Mouse (Mus musculus): ENCODE results near the gene Rin2. TPM values are rescaled to one million over a fixed set of nuclear protein-coding genes. Genes with fewer than 3 reads are reported as not detected.

Gene Rin2
- polyA plus RNA-seq, 1 experiment from 2014 or later = 9.9 TPM

- H3K27ac ChIP-seq (ENCODE audit: low read length) = no peak overlapping the region
- H3K4me1 ChIP-seq (replicated peaks; ENCODE audit: control insufficient read depth, insufficient read depth, low read length) = no peaks in the 10 kb centered on the region
- H3K27me3 ChIP-seq (replicated peaks; ENCODE audit: control insufficient read depth, insufficient read depth, low read length) = no peaks in the 10 kb centered on the region
- no peaks in the 10 kb centered on the region for H3K36me3 ChIP-seq (ENCODE audit: control insufficient read depth, insufficient read depth)
- H3K9ac ChIP-seq (replicated peaks; ENCODE audit: low read depth, low read length) = no peak overlapping the region
- WGBS = 77% methylated on average over 7 of the region's 7 CpGs
- H3K9me3 ChIP-seq (ENCODE audit: control insufficient read depth, low read length) = no peaks in the 10 kb centered on the region
- ATAC-seq = no peak
- no peak overlapping the region for H3K4me2 ChIP-seq (ENCODE audit: low read length)
- no peak overlapping the region for H3K4me3 ChIP-seq (replicated peaks; ENCODE audit: low read length)
Observed at GRCm38 (mm10) chr2:145663899-145664298, 11.1 kb upstream of the Rin2 start.

- Histone ChIP-seq H3K27ac (ENCODE audit: low read length) (no peak overlapping the region), H3K36me3 (ENCODE audit: control insufficient read depth, insufficient read depth) (no peaks in the 10 kb centered on the region), H3K9me3 (ENCODE audit: control insufficient read depth, low read length) (no peaks in the 10 kb centered on the region), H3K27me3 (replicated peaks; ENCODE audit: control insufficient read depth, insufficient read depth, low read length) (no peaks in the 10 kb centered on the region), H3K4me1 (replicated peaks; ENCODE audit: control insufficient read depth, insufficient read depth, low read length) (no peaks in the 10 kb centered on the region), H3K4me3 (replicated peaks; ENCODE audit: low read length) (no peak overlapping the region), H3K4me2 (ENCODE audit: low read length) (no peak overlapping the region), H3K9ac (replicated peaks; ENCODE audit: low read depth, low read length) (no peak overlapping the region)
- ATAC-seq = no peak
- WGBS = 92% methylated on average over 2 of the region's 2 CpGs
Observed at GRCm38 (mm10) chr2:145664311-145664710, 10.7 kb upstream of the Rin2 start.

- H3K4me1 ChIP-seq (replicated peaks; ENCODE audit: control insufficient read depth, insufficient read depth, low read length) = no peaks in the 10 kb centered on the region
- H3K4me2 ChIP-seq (ENCODE audit: low read length) = no peak overlapping the region
- no peak for ATAC-seq
- no peaks in the 10 kb centered on the region for H3K36me3 ChIP-seq (ENCODE audit: control insufficient read depth, insufficient read depth)
- H3K27ac ChIP-seq (ENCODE audit: low read length) = no peak overlapping the region
- H3K9me3 ChIP-seq (ENCODE audit: control insufficient read depth, low read length) = no peaks in the 10 kb centered on the region
- H3K9ac ChIP-seq (replicated peaks; ENCODE audit: low read depth, low read length) = no peak overlapping the region
- WGBS = 89% methylated on average over 4 of the region's 4 CpGs
- H3K27me3 ChIP-seq (replicated peaks; ENCODE audit: control insufficient read depth, insufficient read depth, low read length) = no peaks in the 10 kb centered on the region
- H3K4me3 ChIP-seq (replicated peaks; ENCODE audit: low read length) = no peak overlapping the region
Observed at GRCm38 (mm10) chr2:145668135-145668534, 6.9 kb upstream of the Rin2 start.

- Histone ChIP-seq H3K27ac (ENCODE audit: low read length) (no peak overlapping the region), H3K9me3 (ENCODE audit: control insufficient read depth, low read length) (no peaks in the 10 kb centered on the region), H3K4me1 (replicated peaks; ENCODE audit: control insufficient read depth, insufficient read depth, low read length) (peaks cover 9% of the 10 kb centered on the region), H3K4me2 (ENCODE audit: low read length) (no peak overlapping the region), H3K4me3 (replicated peaks; ENCODE audit: low read length) (no peak overlapping the region), H3K27me3 (replicated peaks; ENCODE audit: control insufficient read depth, insufficient read depth, low read length) (no peaks in the 10 kb centered on the region), H3K9ac (replicated peaks; ENCODE audit: low read depth, low read length) (no peak overlapping the region), H3K36me3 (ENCODE audit: control insufficient read depth, insufficient read depth) (no peaks in the 10 kb centered on the region)
- WGBS = 82% methylated on average over 4 of the region's 4 CpGs
- ATAC-seq = no peak
Observed at GRCm38 (mm10) chr2:145670131-145670530, 4.9 kb upstream of the Rin2 start.

GRCm38 (mm10) chr2:145674496-145675141 is 396 bp upstream of the Rin2 start:
- Histone ChIP-seq H3K27ac (ENCODE audit: low read length) (no peak overlapping the region), H3K36me3 (ENCODE audit: control insufficient read depth, insufficient read depth) (no peaks in the 10 kb centered on the region), H3K4me1 (replicated peaks; ENCODE audit: control insufficient read depth, insufficient read depth, low read length) (peaks cover 17% of the 10 kb centered on the region), H3K27me3 (replicated peaks; ENCODE audit: control insufficient read depth, insufficient read depth, low read length) (no peaks in the 10 kb centered on the region), H3K9ac (replicated peaks; ENCODE audit: low read depth, low read length) (peak overlapping the region; percentile 63), H3K4me3 (replicated peaks; ENCODE audit: low read length) (peak overlapping the region; percentile 71), H3K4me2 (ENCODE audit: low read length) (peak overlapping the region; percentile 96), H3K9me3 (ENCODE audit: control insufficient read depth, low read length) (peaks cover 2% of the 10 kb centered on the region)
- WGBS = 3% methylated on average over 23 of the region's 23 CpGs
- ATAC-seq = peak; percentile 31

GRCm38 (mm10) chr2:145675756-145676543 is 935 bp downstream of the Rin2 start:
- H3K4me2 ChIP-seq (ENCODE audit: low read length) = peak overlapping the region; percentile 96
- peak overlapping the region; percentile 2; the same call in 1 of the 2 replicates for H3K27ac ChIP-seq (ENCODE audit: low read length)
- no peaks in the 10 kb centered on the region for H3K36me3 ChIP-seq (ENCODE audit: control insufficient read depth, insufficient read depth)
- no peaks in the 10 kb centered on the region for H3K27me3 ChIP-seq (replicated peaks; ENCODE audit: control insufficient read depth, insufficient read depth, low read length)
- H3K9me3 ChIP-seq (ENCODE audit: control insufficient read depth, low read length) = peaks cover 2% of the 10 kb centered on the region
- 10% methylated on average over 27 of the region's 27 CpGs for WGBS
- peak overlapping the region; percentile 71 for H3K4me3 ChIP-seq (replicated peaks; ENCODE audit: low read length)
- peak overlapping the region; percentile 63 for H3K9ac ChIP-seq (replicated peaks; ENCODE audit: low read depth, low read length)
- peak; percentile 59 for ATAC-seq
- peaks cover 17% of the 10 kb centered on the region for H3K4me1 ChIP-seq (replicated peaks; ENCODE audit: control insufficient read depth, insufficient read depth, low read length)

GRCm38 (mm10) chr2:145676544-145676925 is 1.5 kb downstream of the Rin2 start:
- no peak for ATAC-seq
- H3K4me1 ChIP-seq (replicated peaks; ENCODE audit: control insufficient read depth, insufficient read depth, low read length) = peaks cover 17% of the 10 kb centered on the region
- H3K27me3 ChIP-seq (replicated peaks; ENCODE audit: control insufficient read depth, insufficient read depth, low read length) = no peaks in the 10 kb centered on the region
- H3K4me3 ChIP-seq (replicated peaks; ENCODE audit: low read length) = no peak overlapping the region; the same call in 1 of the 2 replicates
- peaks cover 2% of the 10 kb centered on the region for H3K9me3 ChIP-seq (ENCODE audit: control insufficient read depth, low read length)
- no peak overlapping the region for H3K4me2 ChIP-seq (ENCODE audit: low read length)
- H3K27ac ChIP-seq (ENCODE audit: low read length) = no peak overlapping the region
- H3K36me3 ChIP-seq (ENCODE audit: control insufficient read depth, insufficient read depth) = no peaks in the 10 kb centered on the region
- no peak overlapping the region for H3K9ac ChIP-seq (replicated peaks; ENCODE audit: low read depth, low read length)
- 68% methylated on average over 3 of the region's 3 CpGs for WGBS

GRCm38 (mm10) chr2:145676936-145677335 is 1.9 kb downstream of the Rin2 start:
- no peak for ATAC-seq
- H3K4me3 ChIP-seq (replicated peaks; ENCODE audit: low read length) = no peak overlapping the region
- WGBS = 88% methylated on average over 2 of the region's 2 CpGs
- no peak overlapping the region for H3K27ac ChIP-seq (ENCODE audit: low read length)
- H3K9ac ChIP-seq (replicated peaks; ENCODE audit: low read depth, low read length) = no peak overlapping the region
- H3K9me3 ChIP-seq (ENCODE audit: control insufficient read depth, low read length) = peaks cover 2% of the 10 kb centered on the region
- no peaks in the 10 kb centered on the region for H3K36me3 ChIP-seq (ENCODE audit: control insufficient read depth, insufficient read depth)
- H3K4me2 ChIP-seq (ENCODE audit: low read length) = no peak overlapping the region
- H3K4me1 ChIP-seq (replicated peaks; ENCODE audit: control insufficient read depth, insufficient read depth, low read length) = peaks cover 17% of the 10 kb centered on the region
- H3K27me3 ChIP-seq (replicated peaks; ENCODE audit: control insufficient read depth, insufficient read depth, low read length) = no peaks in the 10 kb centered on the region

- 87% methylated on average over 2 of the region's 2 CpGs for WGBS
- no peaks in the 10 kb centered on the region for H3K36me3 ChIP-seq (ENCODE audit: control insufficient read depth, insufficient read depth)
Observed at GRCm38 (mm10) chr2:145680141-145680540, 5.1 kb downstream of the Rin2 start.

More at GRCm38 (mm10) chr2:145680141-145680540, 5.1 kb downstream of the Rin2 start:
- Histone ChIP-seq H3K9ac (replicated peaks; ENCODE audit: low read depth, low read length) (no peak overlapping the region), H3K4me1 (replicated peaks; ENCODE audit: control insufficient read depth, insufficient read depth, low read length) (peaks cover 14% of the 10 kb centered on the region), H3K9me3 (ENCODE audit: control insufficient read depth, low read length) (peaks cover 2% of the 10 kb centered on the region), H3K27me3 (replicated peaks; ENCODE audit: control insufficient read depth, insufficient read depth, low read length) (no peaks in the 10 kb centered on the region), H3K4me2 (ENCODE audit: low read length) (no peak overlapping the region), H3K4me3 (replicated peaks; ENCODE audit: low read length) (no peak overlapping the region), H3K27ac (ENCODE audit: low read length) (no peak overlapping the region)
- ATAC-seq = no peak

All from forebrain, embryonic 16.5 days (tissue).